Mouse (Mus musculus) heart, embryonic 14.5 days (tissue): ENCODE data around the gene Hprt. TPM values are rescaled to one million over a fixed set of nuclear protein-coding genes. Genes with fewer than 3 reads are reported as not detected.

Experiments used
- ATAC-seq: fragments of 200-750 bp; cut with Nextera tagmentation; 2 replicates; pipeline ENCODE4 v1.8.0; 2017; ENCODE audit warnings: low read depth, moderate TSS enrichment; ENCODE audit not compliant: insufficient number of reproducible peaks, insufficient read depth, low FRiP score
- H3K27ac ChIP-seq, 2 experiments: fragments of 200-500 bp in 1 of 2; fragments of 300-500 bp in 1 of 2; sonication (generic) in 1 of 2; replicated peaks in 1 of 2; 2 replicates each; pipeline ENCODE4 v1.5.1; 2012 to 2014; ENCODE audit warnings: low read depth in 2 of 2, low read length in 2 of 2, control low read depth in 1 of 2, mild to moderate bottlenecking in 1 of 2, mixed read lengths in 1 of 2; ENCODE audit not compliant: control insufficient read depth in 1 of 2, insufficient read depth in 1 of 2
- H3K27me3 ChIP-seq: fragments of 300-500 bp; sonication (generic); 2 replicates; pipeline ENCODE4 v1.6.1; 2014; ENCODE audit warnings: mild to moderate bottlenecking, low read length, control low read depth; ENCODE audit not compliant: control insufficient read depth, insufficient read depth
- H3K36me3 ChIP-seq: fragments of 300-500 bp; sonication (generic); 2 replicates; pipeline ENCODE4 v1.6.1; 2014; ENCODE audit warnings: mild to moderate bottlenecking, control low read depth, low read length, mixed read lengths; ENCODE audit not compliant: control insufficient read depth, insufficient read depth
- H3K4me1 ChIP-seq, 2 experiments: fragments of 200-500 bp in 1 of 2; fragments of 300-500 bp in 1 of 2; sonication (generic) in 1 of 2; 2 replicates each; pipeline ENCODE4 v1.6.1; 2012 to 2014; ENCODE audit warnings: low read length in 2 of 2, control low read depth in 1 of 2, mixed read lengths in 1 of 2; ENCODE audit not compliant: control insufficient read depth in 2 of 2, insufficient read depth in 2 of 2
- H3K4me2 ChIP-seq: fragments of 300-500 bp; sonication (generic); 2 replicates; pipeline ENCODE4 v1.6.1; 2014; ENCODE audit warnings: mild to moderate bottlenecking, low read length
- H3K4me3 ChIP-seq, 2 experiments: fragments of 200-500 bp in 1 of 2; fragments of 300-500 bp in 1 of 2; sonication (generic) in 1 of 2; 2 replicates each; pipeline ENCODE4 v1.5.1; 2012 to 2014; ENCODE audit warnings: low read length in 2 of 2, mild to moderate bottlenecking in 2 of 2, control low read depth in 1 of 2, low read depth in 1 of 2, moderate library complexity in 1 of 2; ENCODE audit not compliant: control insufficient read depth in 1 of 2, insufficient read depth in 1 of 2
- H3K9ac ChIP-seq: fragments of 300-500 bp; sonication (generic); 2 replicates; pipeline ENCODE4 v1.6.1; 2014; ENCODE audit warnings: mild to moderate bottlenecking, low read length
- H3K9me3 ChIP-seq: fragments of 300-500 bp; sonication (generic); 2 replicates; pipeline ENCODE4 v1.6.1; 2016; ENCODE audit warnings: low read length, control low read depth; ENCODE audit not compliant: control insufficient read depth
- WGBS: fragments of 180-500 bp; shearing (Covaris S2); extraction: QIAGEN DNeasy Blood & Tissue Kit; methylation state at CpG from one replicate; pipeline ENCODE4 v1.1.7; 2014; 5-methylcytosine and 5-hydroxymethylcytosine counted together
- polyA plus RNA-seq: library from polyadenylated mRNA; unstranded; fragments of >200 nt; fragmentation: Nextera tagmentation; extraction: Ambion mirVana; gene quantifications from 2 replicates; pipeline ENCODE4 v1.2.1, GENCODE M21; 2014

The Hprt gene
- polyA plus RNA-seq, 1 experiment from 2014 or later, result 225 TPM

DNA sequence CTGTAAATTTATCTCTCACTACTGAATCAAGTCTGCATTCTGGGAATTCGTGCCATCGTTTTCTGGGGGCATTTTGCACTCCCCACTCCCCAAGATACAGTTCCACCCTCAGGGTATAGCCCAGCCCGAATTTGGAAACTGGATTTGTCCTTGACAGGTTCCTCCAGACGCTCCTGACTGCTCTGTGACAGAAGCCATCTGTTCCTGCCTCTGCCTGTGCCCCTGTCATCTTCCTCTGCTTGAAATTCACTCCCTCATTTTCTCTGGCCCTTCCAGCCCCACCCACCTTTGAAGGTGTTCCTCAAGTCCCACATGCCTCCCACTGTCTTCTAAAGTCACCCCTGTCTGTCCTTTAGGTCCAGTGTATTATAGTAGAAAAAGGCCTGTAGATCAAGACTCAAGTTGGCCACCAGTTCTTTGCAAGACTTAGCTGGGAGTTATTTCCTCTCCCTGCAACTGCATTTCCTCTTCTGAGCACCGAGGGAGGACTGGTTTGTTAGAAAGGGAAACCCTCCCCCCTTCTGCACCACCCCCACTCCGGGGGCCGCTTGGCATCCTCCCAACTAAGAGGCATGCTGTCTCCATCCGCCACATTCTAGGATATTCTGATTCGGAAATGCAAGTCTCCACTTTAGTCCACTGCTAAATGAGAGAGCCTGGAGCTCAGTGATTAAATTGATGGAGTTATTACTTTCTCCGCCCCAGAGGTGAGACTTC is 57.4 kb downstream of the Hprt start:
- H3K4me2 ChIP-seq, result no peak overlapping the region
- ATAC-seq, result peak; percentile 52
- 24% methylated on average over 10 of the region's 10 CpGs for WGBS

DNA sequence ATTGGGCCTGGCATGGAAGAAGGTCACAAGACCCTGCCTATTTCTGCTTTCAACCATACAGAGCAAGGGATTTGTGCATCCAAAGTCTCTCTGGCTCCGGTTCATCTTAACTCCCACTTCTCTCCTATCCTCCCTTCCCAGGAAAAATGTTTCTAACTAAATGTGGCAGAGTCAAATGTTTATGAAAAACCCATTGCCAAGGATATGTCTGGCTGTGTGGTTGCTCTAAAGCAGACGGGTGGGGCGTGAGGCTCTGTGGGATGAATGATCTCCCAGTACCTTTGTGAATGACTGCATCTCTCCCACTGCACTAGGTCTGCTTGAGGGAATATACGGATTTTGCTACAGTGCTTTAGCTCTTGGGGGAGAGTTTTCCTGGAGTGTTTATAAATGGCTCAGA is 58.1 kb downstream of the Hprt start:
- H3K9me3 ChIP-seq, result no peaks in the 10 kb centered on the region
- 46% methylated on average over 4 of the region's 4 CpGs for WGBS
- H3K27me3 ChIP-seq, result no peaks in the 10 kb centered on the region
- no peak overlapping the region for H3K9ac ChIP-seq
- H3K27ac ChIP-seq, result peak overlapping the region; percentile 79 to 86
- peaks cover 10 to 22% of the 10 kb centered on the region in 2 experiments for H3K4me1 ChIP-seq
- no peak for ATAC-seq
- no peaks in the 10 kb centered on the region for H3K36me3 ChIP-seq
- H3K4me2 ChIP-seq, result no peak overlapping the region
- no peak overlapping the region for H3K4me3 ChIP-seq

More for the DNA sequence above, 57.4 kb downstream of the Hprt start:
- H3K27me3 ChIP-seq, result no peaks in the 10 kb centered on the region
- no peak overlapping the region for H3K4me3 ChIP-seq
- H3K27ac ChIP-seq, result peak overlapping the region; percentile 79 to 86
- no peak overlapping the region for H3K9ac ChIP-seq
- H3K36me3 ChIP-seq, result no peaks in the 10 kb centered on the region
- no peaks in the 10 kb centered on the region for H3K9me3 ChIP-seq
- peaks cover 10 to 22% of the 10 kb centered on the region in 2 experiments for H3K4me1 ChIP-seq

DNA sequence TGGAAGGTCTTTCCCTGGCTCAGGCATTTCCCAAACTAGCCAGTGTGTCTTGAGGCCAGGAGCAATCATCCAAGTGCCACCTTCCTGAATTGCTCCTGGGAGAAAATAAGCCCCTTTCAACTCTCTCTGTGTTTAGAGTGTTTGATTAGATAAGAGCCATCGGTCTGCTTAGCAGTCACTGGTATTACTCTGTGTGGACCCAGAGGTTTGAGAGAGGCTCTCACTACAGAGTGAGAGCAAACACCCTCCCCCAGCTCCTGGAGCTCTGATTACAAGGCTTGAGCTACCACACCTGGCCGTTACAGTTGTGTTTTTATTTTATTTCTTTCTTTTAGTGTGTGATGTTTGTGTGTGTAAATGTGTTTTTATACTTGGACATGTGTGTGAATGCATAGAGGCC is 59.0 kb downstream of the Hprt start:
- Histone ChIP-seq H3K27ac (peak overlapping the region in 1 of 2 experiments; percentile 79; a peak in 2 of 4 replicates), H3K9ac (no peak overlapping the region), H3K9me3 (no peaks in the 10 kb centered on the region), H3K4me1 (peaks cover 10 to 22% of the 10 kb centered on the region in 2 experiments), H3K4me3 (no peak overlapping the region), H3K36me3 (no peaks in the 10 kb centered on the region), H3K27me3 (no peaks in the 10 kb centered on the region), H3K4me2 (no peak overlapping the region)
- WGBS, result 20% methylated on average over 2 of the region's 2 CpGs
- no peak for ATAC-seq

DNA sequence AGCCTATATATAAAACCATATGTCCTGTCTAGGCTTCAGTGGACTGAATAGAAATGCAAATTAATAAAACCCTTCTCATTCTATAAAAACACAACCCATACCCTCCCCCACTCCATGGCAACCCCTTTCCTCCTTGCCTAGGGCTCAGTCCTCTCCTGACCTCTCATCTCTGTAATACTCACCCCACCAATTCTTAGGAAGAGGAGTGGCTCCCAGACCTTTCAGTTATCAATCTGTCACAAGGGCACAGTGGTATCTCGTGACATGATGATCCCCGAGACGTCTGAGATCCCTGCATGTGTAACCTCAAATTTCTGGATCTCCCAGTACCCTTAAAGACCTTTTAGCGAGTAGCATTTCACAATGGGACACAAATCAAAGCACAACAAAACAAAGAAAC is 61.3 kb downstream of the Hprt start:
- no peak for ATAC-seq
- WGBS, result 43% methylated on average over 4 of the region's 4 CpGs
- Histone ChIP-seq H3K36me3 (peaks cover 6% of the 10 kb centered on the region; the same call in 1 of the 2 replicates), H3K9ac (no peak overlapping the region), H3K4me3 (no peak overlapping the region), H3K9me3 (no peaks in the 10 kb centered on the region), H3K4me1 (peaks cover 13 to 22% of the 10 kb centered on the region in 2 experiments), H3K27ac (no peak overlapping the region), H3K4me2 (no peak overlapping the region), H3K27me3 (no peaks in the 10 kb centered on the region)

DNA sequence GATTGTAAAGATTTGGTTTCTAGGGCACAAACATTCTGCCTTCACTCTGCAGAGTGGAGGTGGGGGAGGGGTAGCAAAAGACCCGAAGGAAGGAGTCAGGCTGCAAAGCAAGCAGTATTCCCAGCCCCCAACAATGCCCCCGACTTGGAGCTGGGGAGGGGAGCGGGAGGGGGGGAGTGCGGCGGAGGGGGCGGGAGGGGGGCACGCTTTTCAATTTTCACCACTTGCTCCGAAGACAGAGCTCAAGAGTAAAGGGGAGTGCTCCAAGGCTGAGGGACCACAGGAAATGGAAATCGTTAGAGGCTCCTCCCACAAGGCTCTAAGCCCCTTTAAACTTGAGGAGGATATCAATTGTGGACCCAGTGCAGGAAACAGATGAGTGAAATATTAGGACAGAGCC is 62.4 kb downstream of the Hprt start:
- H3K9me3 ChIP-seq, result no peaks in the 10 kb centered on the region
- peak overlapping the region in 1 of 2 experiments; percentile 9; a peak in 2 of 4 replicates for H3K4me3 ChIP-seq
- 12% methylated on average over 8 of the region's 9 CpGs for WGBS
- no peak for ATAC-seq
- peaks cover 13% of the 10 kb centered on the region; the same call in 1 of the 2 replicates for H3K36me3 ChIP-seq
- H3K4me1 ChIP-seq, result peaks cover 10 to 19% of the 10 kb centered on the region in 2 experiments
- 0 out of 2 replicates have a peak overlapping the region, but pooled peaks have one; percentile 16 for H3K9ac ChIP-seq
- H3K27me3 ChIP-seq, result no peaks in the 10 kb centered on the region
- peak overlapping the region; percentile 52 for H3K4me2 ChIP-seq
- H3K27ac ChIP-seq, result peak overlapping the region; percentile 24 to 44; a peak in 2 of 4 replicates

DNA sequence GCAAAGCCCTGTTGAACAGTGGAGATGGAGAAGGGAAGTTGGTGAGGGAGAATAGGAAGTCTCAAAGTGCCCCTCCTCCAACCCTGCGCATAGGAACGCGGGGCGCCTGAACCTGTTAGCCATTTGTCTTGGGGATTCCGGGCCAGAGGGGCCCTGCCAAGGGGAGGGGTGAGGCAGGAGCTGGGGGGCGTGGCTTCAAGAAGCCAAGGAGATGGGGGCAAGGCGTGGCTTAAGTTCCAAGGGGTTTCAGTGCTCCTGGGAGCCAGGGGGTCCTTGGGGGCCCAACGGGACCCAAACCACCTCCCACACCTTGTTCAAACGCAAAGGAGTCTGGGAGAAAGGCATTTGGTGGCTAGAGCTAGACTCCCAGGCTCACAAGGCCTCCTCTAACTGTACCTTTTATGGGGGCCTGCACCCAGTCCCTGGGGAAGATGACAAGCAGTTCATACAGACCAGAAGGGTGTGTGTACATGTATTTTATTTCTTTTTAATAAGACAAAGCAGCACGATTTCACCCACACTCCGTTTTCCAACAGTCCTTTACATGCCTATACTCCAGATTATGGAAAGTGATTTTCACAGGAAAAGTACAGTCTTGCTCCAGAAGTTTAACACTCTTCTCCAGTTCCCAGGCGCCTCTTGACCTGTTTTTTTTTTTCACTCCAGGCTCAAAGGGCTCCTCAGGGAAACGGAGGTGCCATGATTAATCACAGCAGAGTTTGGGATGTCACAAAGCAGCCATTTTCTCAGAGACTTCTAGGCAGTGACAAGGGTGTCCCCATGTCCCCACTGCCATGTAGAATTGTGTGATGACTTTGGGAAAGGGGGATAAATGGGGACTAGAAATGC is 64.9 kb downstream of the Hprt start:
- ATAC-seq, result peak; percentile 57
- Histone ChIP-seq H3K9me3 (no peaks in the 10 kb centered on the region), H3K4me1 (peaks cover 0 to 3% of the 10 kb centered on the region in 2 experiments; a peak in 2 of 4 replicates), H3K27me3 (no peaks in the 10 kb centered on the region), H3K4me3 (peak overlapping the region; percentile 47 to 65; a peak in 3 of 4 replicates), H3K36me3 (peaks cover 13% of the 10 kb centered on the region; the same call in 1 of the 2 replicates), H3K27ac (peak overlapping the region; percentile 74 to 95), H3K9ac (peak overlapping the region; percentile 97), H3K4me2 (peak overlapping the region; percentile 61)
- WGBS, result 12% methylated on average over 13 of the region's 13 CpGs

DNA sequence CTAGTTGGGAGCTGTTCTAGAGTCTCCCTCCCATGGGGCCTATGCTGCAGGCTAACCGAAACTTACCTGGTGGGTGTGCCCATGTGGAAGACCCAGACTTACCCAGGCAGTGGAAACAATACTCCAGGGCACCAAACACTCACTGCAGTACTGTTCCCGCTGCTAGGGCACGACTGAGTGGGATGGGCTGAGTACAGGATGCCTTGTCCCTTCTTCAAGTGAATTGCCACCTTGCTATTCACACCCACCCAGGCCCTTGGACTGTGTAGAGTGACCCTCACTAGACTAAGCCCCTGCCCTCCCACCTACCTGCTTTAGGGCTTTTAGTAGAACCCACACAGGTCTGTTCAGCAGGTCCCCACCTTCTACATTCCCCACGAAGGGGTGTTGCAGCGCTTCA is 65.9 kb downstream of the Hprt start:
- Histone ChIP-seq H3K9ac (peak overlapping the region; percentile 97), H3K9me3 (no peaks in the 10 kb centered on the region), H3K4me1 (peaks cover 0 to 3% of the 10 kb centered on the region in 2 experiments; a peak in 2 of 4 replicates), H3K4me2 (peak overlapping the region; percentile 61), H3K4me3 (peak overlapping the region; percentile 47 to 65), H3K27me3 (no peaks in the 10 kb centered on the region), H3K27ac (peak overlapping the region; percentile 74 to 95), H3K36me3 (peaks cover 13% of the 10 kb centered on the region; the same call in 1 of the 2 replicates)
- WGBS, result 17% methylated on average over 5 of the region's 5 CpGs
- no peak for ATAC-seq
